Mouse (Mus musculus): ENCODE results near the gene AC140267.1.

AC140267.1 gene

GRCm38 (mm10) chr15:80261100-80261499, 25.5 kb downstream of the AC140267.1 start:
- no peak for DNase-seq (ENCODE audit: low spot score in 2 of 2)

GRCm38 (mm10) chr15:80263610-80264575, 28.3 kb downstream of the AC140267.1 start, which contains the start of gene Rps19bp1:
Gene Rps19bp1 (minus strand): TSS chr15:80264315.
- DNase-seq (ENCODE audit: low spot score in 2 of 2): peak; percentile 82 to 86

GRCm38 (mm10) chr15:80266281-80266680, 30.6 kb downstream of the AC140267.1 start:
- peak in 1 of 2 experiments; percentile 83 for DNase-seq (ENCODE audit: low spot score in 2 of 2)

GRCm38 (mm10) chr15:80271858-80272396, 36.3 kb downstream of the AC140267.1 start:
- no peak for DNase-seq (ENCODE audit: low spot score in 2 of 2)

- no peak for DNase-seq (ENCODE audit: low spot score in 2 of 2)
Measured at GRCm38 (mm10) chr15:80277107-80277506, 41.5 kb downstream of the AC140267.1 start.

GRCm38 (mm10) chr15:80277625-80278024, 42.0 kb downstream of the AC140267.1 start:
- peak in 1 of 2 experiments; percentile 36 for DNase-seq (ENCODE audit: low spot score in 2 of 2)

- no peak for DNase-seq (ENCODE audit: low spot score in 2 of 2)
Measured at GRCm38 (mm10) chr15:80278121-80278759, 42.6 kb downstream of the AC140267.1 start.

- DNase-seq (ENCODE audit: low spot score in 2 of 2): no peak
Measured at GRCm38 (mm10) chr15:80279053-80279452, 43.4 kb downstream of the AC140267.1 start.

GRCm38 (mm10) chr15:80280646-80281045, 45.0 kb downstream of the AC140267.1 start:
- DNase-seq (ENCODE audit: low spot score in 2 of 2): peak in 1 of 2 experiments; percentile 53
